Mouse (Mus musculus): ENCODE measurements around the gene Txndc8.

Txndc8 gene

DNA sequence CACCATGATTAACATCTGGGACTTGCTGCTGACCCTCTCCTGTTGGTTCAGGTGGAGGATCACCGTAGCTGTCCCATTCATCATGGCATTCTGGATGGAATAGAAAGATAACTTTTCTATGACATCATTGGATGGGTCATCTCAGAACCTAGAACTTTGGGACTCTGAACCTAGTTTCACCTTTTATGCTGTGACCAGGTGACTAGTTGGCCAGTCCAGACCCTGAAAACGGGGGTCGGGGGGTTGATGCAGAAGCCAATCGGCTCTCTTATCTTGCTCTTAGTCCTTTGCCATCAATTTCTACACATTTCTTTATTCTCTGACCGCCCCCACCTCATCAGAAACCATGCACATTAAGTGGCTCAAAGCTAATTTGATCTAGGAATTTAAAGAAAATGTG, at the start of gene Txndc8:
TSS of gene Txndc8 (minus strand) at position 101 of the 400 bp plus-strand sequence.
- DNase-seq (ENCODE audit: low read depth, low spot score), result no peak

- no peak for DNase-seq (ENCODE audit: low read depth, low spot score)
These were observed 46.7 kb upstream of the Txndc8 start for GRCm38 (mm10) chr4:58055653-58056052.

DNA sequence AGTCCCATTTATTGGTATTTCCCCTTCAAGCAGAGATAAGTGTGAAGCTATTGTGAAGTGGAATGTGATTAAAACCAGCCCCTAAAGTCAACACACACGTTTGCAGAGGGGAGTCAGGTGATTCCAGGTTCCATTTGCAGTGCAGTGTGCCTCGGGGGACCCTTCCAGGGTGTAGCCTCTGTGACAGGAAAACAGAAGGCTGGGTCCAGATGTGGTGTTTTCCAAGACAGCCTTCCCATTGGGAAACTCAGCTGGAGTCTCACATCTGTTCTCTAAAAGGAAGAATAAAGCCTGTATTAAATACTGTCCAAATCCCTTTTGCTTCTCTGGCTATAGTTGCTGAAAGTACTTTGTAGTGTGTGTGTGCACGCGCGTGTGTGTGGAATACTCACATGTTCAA, 45.5 kb upstream of the Txndc8 start:
- no peak for DNase-seq (ENCODE audit: low read depth, low spot score)

- no peak for DNase-seq (ENCODE audit: low read depth, low spot score)
These were observed 41.8 kb upstream of the Txndc8 start for GRCm38 (mm10) chr4:58050746-58051145.

- DNase-seq (ENCODE audit: low read depth, low spot score), result no peak
These were observed 41.4 kb upstream of the Txndc8 start for GRCm38 (mm10) chr4:58050276-58050675.

DNA sequence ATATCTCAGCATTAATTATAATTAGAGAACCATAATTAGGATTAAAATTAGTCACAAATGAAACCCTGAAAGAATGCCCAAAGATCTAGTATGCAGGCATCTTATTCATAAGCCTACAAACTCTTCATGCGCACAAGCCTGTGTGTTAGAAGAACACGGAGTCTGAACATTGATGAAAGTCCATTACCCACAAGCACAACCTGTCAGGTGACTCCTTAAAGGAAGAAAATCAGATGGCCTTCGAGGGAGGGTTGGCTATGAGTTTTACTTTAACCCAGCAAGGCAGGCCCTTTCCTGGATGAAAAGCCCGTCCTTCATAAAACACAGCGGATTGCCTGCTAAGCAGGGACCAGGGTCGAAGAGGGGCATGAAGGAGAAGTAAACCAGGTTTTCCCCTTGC, 35.9 kb upstream of the Txndc8 start:
- DNase-seq (ENCODE audit: low read depth, low spot score), result no peak

GRCm38 (mm10) chr4:58044356-58044755, 35.4 kb upstream of the Txndc8 start:
- DNase-seq (ENCODE audit: low read depth, low spot score), result no peak

DNA sequence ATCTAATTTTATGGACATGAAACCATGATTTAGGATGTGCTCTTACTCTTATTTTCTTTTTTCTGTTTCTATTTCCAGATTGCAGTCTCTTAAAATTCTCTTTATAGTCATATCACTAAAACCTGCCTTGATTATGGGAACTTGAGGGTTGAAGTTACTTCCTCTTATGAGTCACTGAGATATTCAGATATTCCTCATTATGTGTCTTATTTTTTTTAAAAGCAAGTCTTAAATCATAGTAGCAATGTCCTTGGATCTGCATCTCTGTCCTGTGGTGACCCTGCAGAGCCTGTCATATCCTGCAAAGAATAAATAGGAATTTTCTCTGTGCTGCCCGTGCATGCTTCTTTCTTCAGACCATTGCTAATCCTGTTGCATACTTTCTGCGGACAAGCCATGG, 31.2 kb upstream of the Txndc8 start:
- no peak for DNase-seq (ENCODE audit: low read depth, low spot score)

GRCm38 (mm10) chr4:58037096-58037705, 28.3 kb upstream of the Txndc8 start:
- DNase-seq (ENCODE audit: low read depth, low spot score), result no peak

- no peak for DNase-seq (ENCODE audit: low read depth, low spot score)
These were observed 25.7 kb upstream of the Txndc8 start for GRCm38 (mm10) chr4:58034663-58035062.

DNA sequence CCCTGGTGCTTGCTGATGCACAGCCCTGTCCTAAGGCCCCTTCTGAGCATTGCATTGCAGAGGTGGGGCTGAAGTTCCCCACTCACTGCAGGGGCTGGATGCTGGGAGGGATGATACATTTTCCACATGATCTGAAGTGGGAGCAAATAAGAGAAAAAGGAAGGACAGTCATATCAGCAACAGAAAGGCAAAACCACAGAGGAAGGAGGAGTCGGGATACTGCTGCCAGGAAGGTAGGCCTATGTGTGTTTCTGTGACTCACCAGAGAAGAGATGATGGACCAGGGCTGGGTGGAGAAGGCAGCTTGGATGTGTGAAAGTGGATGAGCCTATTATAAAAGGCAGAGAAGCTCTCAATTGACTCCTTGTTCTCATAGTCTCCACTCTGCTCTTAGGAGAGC, 23.8 kb upstream of the Txndc8 start:
- DNase-seq (ENCODE audit: low read depth, low spot score), result no peak

DNA sequence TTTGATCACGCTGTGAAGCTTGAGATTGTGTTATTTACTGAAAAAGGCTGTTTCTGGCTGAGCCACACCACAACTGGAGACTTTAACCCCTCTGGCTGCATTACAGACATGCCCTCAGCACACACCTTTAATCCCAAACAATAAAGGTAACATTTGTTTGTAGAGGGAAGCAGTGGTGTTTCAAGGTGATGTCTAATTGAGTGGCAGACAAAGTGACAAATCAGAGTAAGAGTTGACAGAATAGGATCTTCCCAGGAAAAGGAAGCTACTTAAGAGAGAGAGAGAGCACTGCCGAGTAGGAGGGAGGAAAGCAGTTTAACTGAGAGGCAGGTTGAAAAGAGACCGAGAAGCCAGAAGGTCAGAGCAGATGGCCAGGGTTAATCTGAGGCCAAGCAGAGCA, 5.4 kb downstream of the Txndc8 start:
- DNase-seq (ENCODE audit: low read depth, low spot score), result no peak

DNA sequence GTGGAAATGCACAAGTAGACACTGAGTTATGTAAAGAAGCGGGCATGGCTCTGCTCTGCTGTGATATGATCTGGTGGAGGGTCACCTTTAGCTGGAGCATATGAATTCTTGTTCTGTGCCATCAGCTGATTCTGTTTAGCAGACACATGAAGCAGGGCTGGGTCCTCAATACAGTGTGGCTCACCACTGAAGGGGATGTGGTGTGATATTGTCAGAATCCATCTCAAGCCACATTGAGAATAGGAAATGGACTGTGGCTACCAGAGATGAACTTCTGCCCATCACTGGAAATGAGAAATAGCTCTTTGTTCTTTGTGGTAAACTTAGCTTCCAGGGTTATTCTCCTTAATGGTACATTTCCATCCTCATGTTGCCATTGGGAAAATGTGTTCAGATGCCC, 17.5 kb downstream of the Txndc8 start:
- no peak for DNase-seq (ENCODE audit: low read depth, low spot score)

GRCm38 (mm10) chr4:57974400-57975117, 34.4 kb downstream of the Txndc8 start:
- DNase-seq (ENCODE audit: low read depth, low spot score), result no peak

GRCm38 (mm10) chr4:57973592-57974268, 35.2 kb downstream of the Txndc8 start:
- DNase-seq (ENCODE audit: low read depth, low spot score), result no peak

DNA sequence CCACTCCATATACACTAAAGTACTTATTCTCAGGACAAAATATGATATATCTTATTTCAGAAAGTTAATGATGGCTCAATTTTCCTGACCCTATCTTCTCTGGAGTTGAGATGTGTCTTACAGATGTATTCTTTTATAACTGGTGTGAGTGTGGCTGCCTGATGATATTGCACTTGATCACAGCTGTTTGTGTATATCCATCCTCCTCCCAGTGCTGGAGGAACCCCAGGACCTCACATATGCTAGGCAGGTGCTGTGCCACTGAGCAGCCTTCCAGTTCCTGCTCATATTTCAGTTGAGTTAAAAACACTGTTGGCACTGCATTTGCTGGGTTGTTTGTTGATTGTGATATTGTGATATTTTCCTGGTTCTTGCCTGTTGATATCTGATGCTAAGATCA, 38.6 kb downstream of the Txndc8 start:
- DNase-seq (ENCODE audit: low read depth, low spot score), result no peak

- DNase-seq (ENCODE audit: low read depth, low spot score), result no peak
These were observed 41.7 kb downstream of the Txndc8 start for GRCm38 (mm10) chr4:57967195-57967594.

GRCm38 (mm10) chr4:57965516-57965915, 43.4 kb downstream of the Txndc8 start:
- no peak for DNase-seq (ENCODE audit: low read depth, low spot score)

GRCm38 (mm10) chr4:57964143-57964542, 44.8 kb downstream of the Txndc8 start:
- DNase-seq (ENCODE audit: low read depth, low spot score), result no peak

DNA sequence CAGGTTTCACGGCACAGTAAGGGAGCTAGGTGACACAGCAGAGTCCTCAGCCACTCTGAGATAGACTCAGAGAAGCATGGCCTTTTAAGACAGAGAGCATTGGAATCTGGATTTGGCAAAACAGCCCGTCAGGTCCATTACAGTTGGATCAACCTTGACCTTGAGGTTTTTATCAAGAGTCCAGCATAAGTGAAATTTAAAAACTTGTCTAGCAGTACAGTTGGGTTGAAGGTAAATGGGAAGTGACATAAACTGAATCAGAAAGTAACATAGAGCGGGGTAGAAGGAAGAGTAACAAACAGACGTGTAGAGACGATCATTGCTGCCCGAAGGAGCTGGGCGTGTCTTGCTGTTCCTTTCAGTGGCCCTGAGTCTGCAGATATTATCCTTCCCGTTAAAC, 49.9 kb downstream of the Txndc8 start:
- DNase-seq (ENCODE audit: low read depth, low spot score), result no peak

- DNase-seq (ENCODE audit: low read depth, low spot score), result no peak
These were observed 50.8 kb downstream of the Txndc8 start for GRCm38 (mm10) chr4:57958098-57958497.

- no peak for DNase-seq (ENCODE audit: low read depth, low spot score)
These were observed 51.5 kb downstream of the Txndc8 start for GRCm38 (mm10) chr4:57957200-57958085.

All from retina, adult 2 months (tissue).